Mouse (Mus musculus) effector memory CD4-positive, alpha-beta T cell, adult 7 months (primary cell): ENCODE measurements around the gene Olfr750. TPM values are rescaled to one million over a fixed set of nuclear protein-coding genes. Genes with fewer than 3 reads are reported as not detected.

Experiments
- polyA plus RNA-seq: library from polyadenylated mRNA; unstranded; fragments of 100-300 nt; shearing (Covaris generic); gene quantifications from one replicate; pipeline ENCODE4 v1.2.1, GENCODE M21; 2017

Olfr750 gene
- not detected for polyA plus RNA-seq

DNA sequence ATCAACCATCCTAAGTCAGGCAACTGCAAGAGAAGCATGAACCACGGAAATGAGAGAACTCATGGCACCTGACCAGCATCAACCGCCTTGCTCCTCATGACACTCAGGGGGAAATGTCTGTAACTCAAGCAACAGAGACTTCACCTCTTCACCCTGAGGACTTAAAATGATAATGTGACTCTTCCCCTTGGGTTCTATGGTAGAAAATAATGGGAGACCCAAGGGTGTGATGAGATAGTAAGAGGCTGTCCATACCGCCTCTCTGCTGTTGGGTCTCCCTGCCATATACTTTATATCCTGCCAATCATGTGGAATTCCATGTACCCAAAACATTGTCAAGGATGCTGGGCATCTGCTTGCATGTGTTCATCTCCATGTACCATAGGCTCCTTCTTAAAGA is at the start of gene Olfr750:
Gene Olfr750 (minus strand): TSS at position 101 of the 400 bp plus-strand sequence.

DNA sequence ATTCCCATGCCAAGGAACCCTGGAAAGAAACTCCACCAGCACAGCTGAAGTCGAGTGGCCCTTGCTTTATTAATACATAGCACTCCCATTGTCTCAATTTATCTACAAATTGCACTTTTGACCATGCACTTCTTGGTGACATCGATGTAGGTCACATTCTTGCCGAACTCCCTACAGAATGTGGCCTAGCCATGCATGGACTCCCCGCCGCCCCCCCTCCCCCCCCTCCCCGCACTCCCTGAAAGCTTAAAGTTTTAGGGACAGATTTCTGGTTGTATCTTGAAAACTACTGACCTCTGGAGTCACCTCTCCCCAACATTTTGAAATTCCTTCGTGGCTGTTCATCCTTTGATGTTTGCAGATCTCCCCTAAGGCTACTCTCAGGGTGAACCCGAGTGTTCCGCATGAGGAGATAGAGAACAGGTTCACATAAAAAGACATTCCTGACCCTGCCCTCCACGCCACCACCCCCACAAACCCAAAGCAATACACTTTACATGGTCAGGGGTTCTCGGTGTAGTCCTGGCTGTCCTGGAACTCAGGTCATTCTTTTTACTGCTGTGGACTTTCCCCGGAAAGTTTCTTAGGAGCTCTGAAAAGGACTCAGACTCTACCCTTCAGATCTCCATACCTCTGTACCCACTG is 39.8 kb upstream of the Olfr750 start, which contains the start of gene Eddm3b:
Gene Eddm3b (plus strand): TSS at position 511 of the 645 bp plus-strand sequence.

DNA sequence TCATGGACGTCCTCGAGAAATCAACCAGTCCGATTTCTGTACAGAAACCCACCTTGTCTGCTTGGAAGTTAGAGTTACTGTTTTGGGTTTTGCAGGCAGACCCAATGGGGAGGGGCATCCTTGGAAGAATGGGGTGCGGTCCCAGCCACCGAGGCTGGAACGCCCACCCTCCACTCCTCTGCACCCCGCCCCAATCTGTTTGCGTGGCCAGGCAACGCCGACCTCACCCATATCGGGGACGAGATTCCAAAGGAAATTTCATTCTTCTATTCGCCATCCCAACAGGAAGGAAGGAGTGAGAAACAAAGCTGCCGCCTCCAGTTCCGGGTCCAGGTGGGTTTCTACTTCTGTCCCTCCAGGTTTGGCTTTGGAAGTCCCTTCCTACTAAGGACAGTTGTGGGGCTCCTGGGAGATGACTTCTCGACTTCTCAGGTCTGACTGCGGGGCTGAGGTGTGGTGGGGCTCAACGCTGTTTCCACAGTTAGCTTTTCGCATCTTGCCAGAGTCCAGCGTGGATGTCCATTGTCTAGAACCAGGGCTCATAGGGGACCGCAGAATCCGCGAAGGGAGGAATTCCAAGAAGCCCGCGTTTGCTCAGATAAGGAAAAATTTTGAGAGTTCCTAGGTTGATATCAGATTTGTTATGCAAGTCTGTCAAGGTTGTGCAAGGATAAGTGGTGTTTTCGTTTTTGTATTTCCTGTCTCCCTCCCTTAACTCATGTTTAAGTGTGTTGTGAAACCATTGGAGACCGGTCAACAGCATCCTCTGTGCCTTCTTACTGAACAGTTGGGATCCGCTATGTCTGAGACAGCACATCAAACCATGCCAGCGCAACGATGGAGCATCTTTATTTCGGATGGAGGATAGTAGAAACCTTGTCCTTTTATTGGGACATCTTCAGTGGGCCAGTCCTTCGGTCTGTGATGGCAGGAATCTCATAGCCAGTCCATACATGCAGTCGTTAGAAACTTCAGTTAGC is 17.0 kb upstream of the Olfr750 start, which contains the start of the genes Rnase4 and Ang:
Gene Rnase4 (plus strand): TSS at position 157 of the 980 bp plus-strand sequence.
Gene Ang (plus strand): TSS at position 230 of the 980 bp plus-strand sequence.

DNA sequence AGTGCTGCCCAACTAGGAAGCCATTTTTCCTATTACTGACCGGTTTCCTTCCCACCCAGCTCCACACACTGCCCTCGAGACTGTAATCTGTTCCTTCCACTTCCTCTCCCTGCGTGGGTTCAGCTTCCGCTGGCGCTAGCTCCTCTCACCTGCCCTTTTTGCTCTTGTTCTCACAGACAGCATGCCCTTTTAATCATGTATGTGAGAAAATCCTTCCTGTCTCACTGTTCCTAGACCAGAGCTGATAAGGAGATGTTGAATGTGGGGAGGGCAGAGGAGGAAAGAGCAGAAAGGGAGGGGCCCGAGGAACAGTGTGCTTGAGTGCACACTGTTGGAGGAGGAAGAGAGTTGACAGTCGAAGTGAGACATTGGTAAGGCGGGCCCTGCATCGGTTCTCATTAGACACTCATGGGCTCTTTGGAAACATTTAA is 16.8 kb downstream of the Olfr750 start, which contains the start of gene Rnase12:
Gene Rnase12 (minus strand): TSS at position 261 of the 431 bp plus-strand sequence.

DNA sequence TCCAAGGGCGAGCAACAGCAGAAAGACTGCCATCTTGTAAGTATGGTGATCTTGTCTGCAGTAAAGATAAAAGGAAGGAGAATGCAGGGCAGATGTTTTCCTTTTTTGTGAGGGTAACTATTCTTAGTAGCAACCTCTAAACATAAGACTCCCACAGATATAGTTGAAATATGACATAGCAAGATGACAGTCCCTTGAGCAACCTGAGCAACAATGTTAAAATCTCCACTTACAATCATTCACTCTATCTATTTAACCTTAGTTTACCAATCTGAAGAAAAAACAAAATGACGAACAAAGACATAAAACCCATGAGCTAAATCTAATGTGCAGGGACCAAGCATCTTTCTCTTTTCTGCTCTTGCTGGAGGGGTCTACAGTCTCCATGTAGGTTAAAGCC is 24.2 kb downstream of the Olfr750 start, which contains the start of gene Rnase11:
Gene Rnase11 (minus strand): TSS at position 101 of the 400 bp plus-strand sequence.

DNA sequence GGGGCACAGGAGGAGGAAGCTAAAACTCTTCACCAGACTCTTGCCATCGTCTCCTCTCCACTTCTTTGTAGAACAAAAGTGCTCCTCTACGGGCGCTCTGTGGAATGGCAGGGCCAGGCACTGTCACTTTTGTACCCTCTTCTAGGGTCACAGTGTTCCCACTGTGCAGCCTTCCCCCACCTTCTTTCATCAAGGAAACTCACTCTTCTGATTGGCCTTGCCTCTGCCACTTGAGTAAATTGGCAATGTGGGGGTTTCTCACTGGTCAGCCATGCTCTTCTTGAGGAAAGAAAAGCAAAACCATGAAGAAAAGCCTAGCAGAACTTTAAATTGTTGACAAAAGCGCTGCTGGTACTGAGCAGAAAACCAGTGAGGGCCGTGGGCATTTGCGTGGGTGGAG is 32.5 kb downstream of the Olfr750 start, which contains the start of gene Rnase9:
Gene Rnase9 (minus strand): TSS at position 101 of the 400 bp plus-strand sequence.

Other genes with a start within 250 kb of the Olfr750 start
- 14.5 TPM for gene Tep1, start 203.9 kb downstream of the Olfr750 start, polyA plus RNA-seq
- gene Klhl33, start 176.9 kb downstream of the Olfr750 start, polyA plus RNA-seq: 0.41 TPM
- 83.6 TPM for gene Osgep, start 149.5 kb downstream of the Olfr750 start, polyA plus RNA-seq
- 33.1 TPM for gene Apex1, start 149.5 kb downstream of the Olfr750 start, polyA plus RNA-seq
- gene Pip4p1, start 143.6 kb downstream of the Olfr750 start, polyA plus RNA-seq: 138 TPM
- gene Pnp, start 143.4 kb downstream of the Olfr750 start, polyA plus RNA-seq: 40.7 TPM
- not detected for gene Gm49342, start 129.9 kb downstream of the Olfr750 start, polyA plus RNA-seq
- gene Pnp2, start 118.4 kb downstream of the Olfr750 start, polyA plus RNA-seq: not detected
- not detected for gene Rnase10, start 66.7 kb downstream of the Olfr750 start, polyA plus RNA-seq
- gene Rnase9, start 32.6 kb downstream of the Olfr750 start, polyA plus RNA-seq: 0.32 TPM
- gene Rnase11, start 24.3 kb downstream of the Olfr750 start, polyA plus RNA-seq: not detected
- gene Rnase12, start 16.8 kb downstream of the Olfr750 start, polyA plus RNA-seq: not detected
- 8.5 TPM for gene Rnase4, start 16.6 kb upstream of the Olfr750 start, polyA plus RNA-seq
- gene Ang, start 16.7 kb upstream of the Olfr750 start, polyA plus RNA-seq: 3.5 TPM
- not detected for gene Eddm3b, start 40.0 kb upstream of the Olfr750 start, polyA plus RNA-seq
- not detected for gene Rnase6, start 49.5 kb upstream of the Olfr750 start, polyA plus RNA-seq
- not detected for gene Rnase1, start 72.3 kb upstream of the Olfr750 start, polyA plus RNA-seq
- gene Rnase2b, start 87.8 kb upstream of the Olfr750 start, polyA plus RNA-seq: not detected
- gene Ang2, start 124.7 kb upstream of the Olfr750 start, polyA plus RNA-seq: not detected
- not detected for gene Ear14, start 129.0 kb upstream of the Olfr750 start, polyA plus RNA-seq
- not detected for gene Rnase2a, start 181.7 kb upstream of the Olfr750 start, polyA plus RNA-seq